Mouse (Mus musculus) embryonic facial prominence, embryonic 15.5 days (tissue): ENCODE data around the gene Bsx. TPM values are rescaled to one million over a fixed set of nuclear protein-coding genes. Genes with fewer than 3 reads are reported as not detected.

Experiments
- ATAC-seq: fragments of 200-750 bp; cut with Nextera tagmentation; 2 replicates; pipeline ENCODE4 v1.8.0; 2017; ENCODE audit warnings: low read depth, moderate TSS enrichment; ENCODE audit not compliant: insufficient number of reproducible peaks, low FRiP score, low TSS enrichment
- H3K27ac ChIP-seq: fragments of 300-500 bp; sonication (generic); replicated peaks from 2 replicates; pipeline ENCODE4 v1.5.1; 2015; ENCODE audit warnings: mild to moderate bottlenecking, inconsistent platforms
- H3K27me3 ChIP-seq: fragments of 300-500 bp; sonication (generic); 2 replicates; pipeline ENCODE4 v1.6.1; 2015; ENCODE audit warnings: inconsistent platforms
- H3K36me3 ChIP-seq: fragments of 300-500 bp; sonication (generic); 2 replicates; pipeline ENCODE4 v1.6.1; 2015; ENCODE audit warnings: mild to moderate bottlenecking, inconsistent platforms
- H3K4me1 ChIP-seq: fragments of 300-500 bp; sonication (generic); 2 replicates; pipeline ENCODE4 v1.6.1; 2015; ENCODE audit warnings: inconsistent platforms
- H3K4me2 ChIP-seq: fragments of 300-500 bp; sonication (generic); replicated peaks from 2 replicates; pipeline ENCODE4 v1.6.1; 2015; ENCODE audit warnings: mild to moderate bottlenecking, inconsistent platforms
- H3K4me3 ChIP-seq: fragments of 300-500 bp; sonication (generic); replicated peaks from 2 replicates; pipeline ENCODE4 v1.5.1; 2015; ENCODE audit warnings: mild to moderate bottlenecking, inconsistent platforms
- H3K9ac ChIP-seq: fragments of 300-500 bp; sonication (generic); 2 replicates; pipeline ENCODE4 v1.6.1; 2015; ENCODE audit warnings: inconsistent platforms
- H3K9me3 ChIP-seq: fragments of 300-500 bp; sonication (generic); replicated peaks from 2 replicates; pipeline ENCODE4 v1.6.1; 2016; ENCODE audit warnings: inconsistent platforms
- WGBS: fragments of 180-500 bp; shearing (Covaris S2); methylation state at CpG from one replicate; pipeline ENCODE4 v1.1.7; 2015; 5-methylcytosine and 5-hydroxymethylcytosine counted together
- polyA plus RNA-seq: library from polyadenylated mRNA; unstranded; fragments of >200 nt; fragmentation: Nextera tagmentation; extraction: Ambion mirVana; gene quantifications from 2 replicates; pipeline ENCODE4 v1.2.1, GENCODE M21; 2015

Bsx gene
- polyA plus RNA-seq, 1 experiment from 2014 or later, result not detected

DNA sequence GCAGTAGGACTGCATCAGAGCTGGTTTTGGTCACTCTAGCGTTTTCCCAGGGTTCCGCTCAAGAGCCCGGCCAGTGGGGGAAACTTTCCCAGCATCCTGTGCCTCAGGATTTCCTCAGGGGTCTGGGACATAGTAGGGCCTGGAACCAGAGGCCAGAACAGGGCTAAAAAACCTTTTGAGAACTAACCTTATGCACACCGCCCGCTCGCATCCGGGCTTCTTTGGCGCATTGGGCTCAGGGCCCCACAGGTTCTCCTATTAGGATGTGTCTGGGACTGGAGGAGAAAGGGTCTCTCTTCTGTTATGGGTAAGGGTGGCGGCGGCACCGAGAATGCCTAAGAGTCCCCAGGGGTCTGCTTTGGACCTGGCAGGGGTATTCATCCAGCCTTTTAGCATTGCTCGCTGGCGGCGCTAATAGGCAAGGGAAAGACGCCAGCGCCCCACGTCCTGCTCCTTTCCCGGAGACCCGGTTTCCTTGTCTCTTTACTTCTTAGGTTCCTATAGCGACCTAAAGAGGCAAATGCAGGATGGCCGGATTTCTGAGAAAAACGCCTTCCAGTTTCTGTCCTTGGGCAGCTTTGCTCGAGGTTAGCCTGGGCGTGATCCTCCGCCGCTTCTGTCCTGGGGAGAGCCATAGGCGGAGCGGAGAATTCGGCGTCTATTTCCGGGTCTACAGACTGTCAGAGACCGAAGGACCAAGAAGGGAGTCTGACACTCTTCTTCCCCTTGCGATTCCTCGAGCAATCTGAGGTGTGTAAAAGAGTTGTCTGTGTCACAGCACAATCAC lies 2.4 kb upstream of the Bsx start:
- 0 out of 2 replicates have a peak overlapping the region, but pooled peaks have one; percentile 0 for H3K4me3 ChIP-seq
- no peak for ATAC-seq
- under 1% methylated on average over 34 of the region's 34 CpGs for WGBS

DNA sequence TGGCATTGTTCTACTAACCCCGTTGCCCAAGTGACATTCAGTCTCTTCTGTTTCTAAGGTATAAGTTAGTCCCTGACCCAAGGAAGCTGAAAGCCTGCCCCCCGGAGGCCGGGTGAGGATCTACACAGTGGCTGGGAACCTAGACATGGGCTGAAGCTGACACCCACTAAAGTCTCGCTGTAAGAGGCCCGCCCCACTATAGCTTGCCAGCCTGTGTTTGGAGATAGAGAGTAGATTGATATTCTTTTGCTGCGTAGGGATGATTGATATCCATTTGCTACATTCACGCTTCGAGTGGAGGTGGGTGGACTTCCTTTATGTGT lies 1.8 kb upstream of the Bsx start:
- Histone ChIP-seq H3K9me3 (no peaks in the 10 kb centered on the region), H3K4me2 (peak overlapping the region; percentile 1; the same call in 1 of the 2 replicates), H3K9ac (no peak overlapping the region), H3K4me1 (peaks cover 8% of the 10 kb centered on the region), H3K27ac (no peak overlapping the region), H3K27me3 (peaks cover 81% of the 10 kb centered on the region), H3K4me3 (0 out of 2 replicates have a peak overlapping the region, but pooled peaks have one; percentile 0), H3K36me3 (no peaks in the 10 kb centered on the region)
- no peak for ATAC-seq
- 3% methylated on average over 8 of the region's 8 CpGs for WGBS

More for the DNA sequence above, 2.4 kb upstream of the Bsx start:
- Histone ChIP-seq H3K27ac (no peak overlapping the region), H3K4me1 (peaks cover 8% of the 10 kb centered on the region), H3K27me3 (peaks cover 77% of the 10 kb centered on the region), H3K4me2 (peak overlapping the region; percentile 1; the same call in 1 of the 2 replicates), H3K9me3 (no peaks in the 10 kb centered on the region), H3K9ac (no peak overlapping the region), H3K36me3 (no peaks in the 10 kb centered on the region)

DNA sequence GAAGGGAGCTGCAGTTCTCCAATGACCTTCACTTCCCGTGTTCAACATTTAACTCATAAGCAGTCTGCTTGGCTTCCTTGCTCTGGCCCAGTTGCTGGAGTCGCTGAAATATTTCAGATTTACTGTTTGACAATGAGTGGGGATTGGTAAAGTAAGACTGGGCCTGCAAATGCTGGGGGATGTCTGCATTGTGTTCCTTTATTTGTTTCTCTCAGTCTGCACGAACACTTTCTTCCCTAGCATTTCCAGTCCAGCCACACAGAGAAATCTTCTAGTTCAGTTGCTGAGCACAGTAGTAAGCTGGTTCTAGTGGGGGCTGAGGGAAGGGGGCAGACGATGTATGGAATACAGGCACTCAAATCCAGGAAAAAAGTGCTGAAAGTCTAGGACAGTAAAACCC lies 1.0 kb downstream of the Bsx start:
- Histone ChIP-seq H3K4me2 (no peak overlapping the region), H3K4me1 (peaks cover 23% of the 10 kb centered on the region), H3K9me3 (no peaks in the 10 kb centered on the region), H3K4me3 (no peak overlapping the region), H3K36me3 (no peaks in the 10 kb centered on the region), H3K27me3 (peaks cover 96% of the 10 kb centered on the region), H3K9ac (no peak overlapping the region), H3K27ac (no peak overlapping the region)
- ATAC-seq, result no peak
- WGBS, result 2% methylated on average over 4 of the region's 4 CpGs

DNA sequence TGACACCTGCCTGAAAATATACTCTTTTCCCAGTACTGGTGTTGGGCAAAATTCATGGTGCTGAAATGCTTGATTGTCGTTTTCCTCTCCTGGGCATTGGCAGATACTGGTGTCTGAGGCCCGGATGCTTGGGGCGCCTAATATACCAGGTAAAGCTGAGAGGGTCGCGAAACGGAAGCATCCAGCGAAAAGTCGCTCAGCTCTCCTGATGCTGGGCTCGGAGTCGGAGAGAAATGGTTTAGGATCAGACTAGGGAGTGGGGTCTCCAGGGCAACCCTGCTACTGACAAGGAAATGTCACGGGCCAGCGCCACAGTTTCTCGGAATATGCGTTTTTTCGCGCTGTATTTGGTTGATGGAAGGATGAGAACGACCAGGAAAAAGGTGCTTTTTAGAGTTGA lies 1.5 kb downstream of the Bsx start:
- Histone ChIP-seq H3K9me3 (no peaks in the 10 kb centered on the region), H3K9ac (no peak overlapping the region), H3K27me3 (peaks cover 96% of the 10 kb centered on the region), H3K36me3 (no peaks in the 10 kb centered on the region), H3K27ac (no peak overlapping the region), H3K4me3 (no peak overlapping the region), H3K4me2 (no peak overlapping the region), H3K4me1 (peaks cover 23% of the 10 kb centered on the region)
- 2% methylated on average over 17 of the region's 17 CpGs for WGBS
- no peak for ATAC-seq

DNA sequence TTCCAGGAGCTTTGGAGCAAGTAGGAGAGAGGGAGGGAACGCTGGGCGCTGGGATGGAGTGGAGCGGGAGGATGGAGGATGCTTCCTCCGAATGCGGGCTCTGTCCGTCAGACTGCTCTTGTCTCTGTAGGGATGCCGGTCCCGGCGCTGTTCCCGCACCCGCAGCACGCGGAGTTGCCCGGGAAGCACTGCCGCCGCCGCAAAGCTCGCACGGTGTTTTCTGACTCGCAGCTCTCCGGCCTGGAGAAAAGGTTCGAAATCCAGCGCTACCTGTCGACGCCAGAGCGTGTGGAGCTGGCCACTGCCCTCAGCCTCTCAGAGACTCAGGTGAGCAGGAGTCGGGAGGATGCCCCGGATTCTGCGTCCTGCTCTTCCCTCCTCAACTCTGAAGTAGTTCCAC lies 2.2 kb downstream of the Bsx start:
- H3K27ac ChIP-seq, result no peak overlapping the region
- peaks cover 98% of the 10 kb centered on the region for H3K27me3 ChIP-seq
- WGBS, result under 1% methylated on average over 29 of the region's 29 CpGs
- H3K9ac ChIP-seq, result no peak overlapping the region
- H3K4me1 ChIP-seq, result peaks cover 23% of the 10 kb centered on the region
- ATAC-seq, result no peak
- no peaks in the 10 kb centered on the region for H3K9me3 ChIP-seq
- no peak overlapping the region for H3K4me2 ChIP-seq
- no peaks in the 10 kb centered on the region for H3K36me3 ChIP-seq
- no peak overlapping the region for H3K4me3 ChIP-seq

DNA sequence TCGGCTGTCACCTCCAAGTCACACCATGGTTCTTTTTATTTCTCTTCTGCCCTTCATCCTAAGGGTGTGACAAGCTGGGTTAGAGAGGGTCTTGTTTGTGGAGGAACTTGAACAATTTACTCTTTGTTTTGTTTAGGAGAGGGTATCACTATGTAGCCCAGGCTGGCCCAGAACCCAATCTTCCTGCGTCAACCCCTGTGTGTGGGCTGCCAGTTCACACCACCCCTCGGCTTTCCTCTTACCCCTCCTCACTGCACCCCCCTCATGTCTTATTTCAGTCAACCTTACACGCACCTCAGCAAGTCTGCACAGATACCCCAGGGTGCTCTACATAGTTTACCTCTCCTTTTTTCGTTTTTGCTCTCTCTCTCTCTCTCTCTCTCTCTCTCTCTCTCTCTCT lies 2.8 kb downstream of the Bsx start:
- WGBS, result 6% methylated on average over 5 of the region's 5 CpGs
- no peak overlapping the region for H3K4me3 ChIP-seq
- no peak overlapping the region for H3K4me2 ChIP-seq
- H3K9me3 ChIP-seq, result no peaks in the 10 kb centered on the region
- H3K27me3 ChIP-seq, result peaks cover 98% of the 10 kb centered on the region
- H3K36me3 ChIP-seq, result no peaks in the 10 kb centered on the region
- no peak overlapping the region for H3K27ac ChIP-seq
- peaks cover 19% of the 10 kb centered on the region for H3K4me1 ChIP-seq
- no peak for ATAC-seq
- H3K9ac ChIP-seq, result no peak overlapping the region

DNA sequence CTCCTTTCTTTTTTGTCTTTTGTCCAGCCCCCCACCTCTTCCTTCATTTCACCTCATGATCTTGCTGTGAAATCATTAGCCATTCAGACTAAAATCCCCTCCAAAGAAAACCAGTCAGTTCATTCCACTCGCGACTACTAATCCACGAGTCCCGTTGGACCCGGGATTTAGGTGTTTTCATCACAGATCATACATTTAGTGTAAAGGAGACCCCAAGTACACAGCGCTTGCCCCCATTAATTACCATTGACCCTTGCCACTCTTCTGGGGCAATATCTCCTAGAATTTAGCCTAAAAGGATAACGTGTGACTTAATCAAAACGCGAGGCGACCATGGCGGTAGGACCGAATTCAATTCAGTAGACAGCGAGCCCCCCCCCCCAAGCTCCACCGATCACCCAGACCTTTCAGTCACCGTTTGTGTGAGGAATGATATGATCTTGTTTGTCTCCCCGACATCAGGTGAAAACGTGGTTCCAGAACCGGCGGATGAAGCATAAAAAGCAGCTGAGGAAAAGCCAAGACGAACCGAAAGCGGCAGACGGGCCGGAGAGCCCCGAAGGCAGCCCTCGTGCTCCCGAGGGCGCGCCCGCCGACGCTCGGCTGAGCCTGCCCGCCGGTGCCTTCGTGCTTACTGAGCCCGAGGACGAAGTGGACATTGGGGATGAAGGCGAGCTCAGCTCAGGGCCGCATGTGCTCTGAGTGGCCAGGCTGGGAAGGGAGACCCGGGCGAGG lies 3.4 kb downstream of the Bsx start:
- ATAC-seq, result no peak
- Histone ChIP-seq H3K27me3 (peaks cover 98% of the 10 kb centered on the region), H3K36me3 (no peaks in the 10 kb centered on the region), H3K4me3 (peak overlapping the region; percentile 31), H3K9ac (no peak overlapping the region), H3K4me2 (peak overlapping the region; percentile 45), H3K9me3 (no peaks in the 10 kb centered on the region), H3K27ac (no peak overlapping the region), H3K4me1 (peaks cover 19% of the 10 kb centered on the region)
- under 1% methylated on average over 42 of the region's 42 CpGs for WGBS

DNA sequence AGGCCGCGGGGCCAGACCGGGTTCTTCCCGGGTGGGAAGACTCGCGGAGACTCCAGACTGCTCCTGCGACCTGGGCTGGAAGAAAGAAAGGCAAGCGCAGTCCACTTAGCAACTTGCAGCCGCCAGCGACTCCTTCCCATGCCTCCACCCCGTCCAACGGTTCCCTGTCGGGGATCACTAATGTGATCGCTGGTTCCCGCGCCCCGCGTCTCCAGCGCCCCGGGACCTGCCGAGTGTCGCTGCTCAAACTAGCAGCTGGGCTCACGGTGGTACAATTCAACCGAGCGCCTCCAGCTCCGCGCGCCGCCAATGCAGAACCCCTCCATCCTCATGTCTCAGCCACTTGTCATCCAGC lies 3.9 kb downstream of the Bsx start:
- H3K4me1 ChIP-seq, result peaks cover 19% of the 10 kb centered on the region
- H3K36me3 ChIP-seq, result no peaks in the 10 kb centered on the region
- H3K27me3 ChIP-seq, result peaks cover 98% of the 10 kb centered on the region
- WGBS, result under 1% methylated on average over 29 of the region's 29 CpGs
- H3K27ac ChIP-seq, result no peak overlapping the region
- H3K9me3 ChIP-seq, result no peaks in the 10 kb centered on the region
- H3K9ac ChIP-seq, result no peak overlapping the region
- H3K4me3 ChIP-seq, result peak overlapping the region; percentile 31
- peak overlapping the region; percentile 45 for H3K4me2 ChIP-seq
- ATAC-seq, result no peak

DNA sequence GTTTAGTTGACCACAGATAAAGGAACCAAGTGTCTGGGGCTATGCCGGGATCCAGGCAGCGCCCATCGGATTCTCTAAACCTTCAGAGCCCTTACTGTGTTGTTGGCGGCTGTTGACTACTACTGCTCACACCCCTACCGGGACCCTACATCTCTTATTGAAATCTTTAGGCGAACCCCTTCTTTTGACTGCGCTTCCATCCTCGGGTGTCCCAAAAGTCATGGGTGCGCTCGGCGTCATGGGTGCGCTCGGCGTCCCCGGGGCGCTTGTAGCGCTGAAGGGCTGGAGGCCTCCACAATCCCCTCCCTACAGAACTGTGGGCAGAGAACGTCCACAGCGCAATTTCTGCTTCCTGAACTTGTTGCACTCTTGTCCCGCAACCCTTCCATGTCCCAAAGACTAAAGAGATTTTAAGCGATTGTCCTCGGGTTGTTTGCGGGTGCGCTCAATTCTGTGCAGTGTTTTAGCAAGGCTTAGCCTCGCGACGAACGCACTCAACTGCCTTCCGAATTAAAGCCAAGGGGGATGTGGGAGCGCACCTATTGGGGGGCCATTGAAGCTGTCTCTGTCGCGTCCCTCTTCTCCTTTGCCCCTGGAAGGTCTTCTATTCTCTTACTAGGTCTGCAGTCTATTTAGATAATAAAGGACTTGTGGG lies 4.5 kb downstream of the Bsx start:
- WGBS, result 1% methylated on average over 32 of the region's 32 CpGs

DNA sequence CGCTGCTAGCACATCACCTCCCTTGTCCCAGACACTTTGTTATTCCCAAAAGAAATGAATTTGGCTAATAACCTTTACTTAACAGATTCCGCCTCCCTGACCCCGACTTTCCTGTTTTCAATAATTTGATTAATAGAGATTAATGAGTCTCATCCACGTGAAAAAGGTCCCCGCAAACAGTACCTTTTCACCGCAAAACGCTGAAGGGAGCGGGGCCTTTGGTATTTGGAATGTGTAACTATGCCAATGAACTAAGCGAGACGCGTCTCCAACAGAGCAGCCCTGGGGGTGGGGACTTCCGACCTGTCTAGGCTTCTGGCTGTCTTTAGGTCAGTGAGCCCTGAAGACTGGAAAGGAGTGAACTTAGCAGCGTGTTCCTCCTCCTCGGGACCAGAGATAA lies 5.1 kb downstream of the Bsx start:
- ATAC-seq, result no peak
- Histone ChIP-seq H3K9me3 (no peaks in the 10 kb centered on the region), H3K4me3 (no peak overlapping the region), H3K4me1 (peaks cover 17% of the 10 kb centered on the region), H3K27me3 (peaks cover 93% of the 10 kb centered on the region), H3K4me2 (no peak overlapping the region), H3K27ac (no peak overlapping the region), H3K36me3 (no peaks in the 10 kb centered on the region), H3K9ac (no peak overlapping the region)
- WGBS, result 2% methylated on average over 14 of the region's 14 CpGs

More for the DNA sequence above, 4.5 kb downstream of the Bsx start:
- Histone ChIP-seq H3K4me1 (peaks cover 19% of the 10 kb centered on the region), H3K9me3 (no peaks in the 10 kb centered on the region), H3K27me3 (peaks cover 98% of the 10 kb centered on the region), H3K36me3 (no peaks in the 10 kb centered on the region), H3K4me2 (no peak overlapping the region), H3K27ac (no peak overlapping the region), H3K4me3 (no peak overlapping the region; the same call in 1 of the 2 replicates), H3K9ac (no peak overlapping the region)
- ATAC-seq, result no peak

DNA sequence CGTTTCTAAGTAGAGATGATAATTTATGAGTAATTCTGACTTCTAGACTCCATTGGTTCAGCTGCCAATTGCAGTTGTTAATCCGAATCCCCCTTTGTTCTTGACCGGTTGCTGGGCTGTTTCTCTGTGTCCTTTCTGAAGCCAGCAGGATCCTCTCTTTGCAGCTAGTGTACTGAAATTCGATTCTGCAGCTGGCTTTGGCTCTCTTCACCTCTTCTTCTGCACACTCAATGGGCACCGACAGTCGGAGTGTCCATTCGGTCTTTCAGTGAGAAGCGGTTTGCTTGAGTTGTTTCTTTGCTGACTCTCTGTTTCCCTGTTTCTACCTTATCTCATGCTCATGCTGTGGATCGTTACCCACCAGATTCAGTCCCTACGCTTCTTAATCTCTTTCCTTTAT lies 11.7 kb downstream of the Bsx start:
- H3K27me3 ChIP-seq, result peaks cover 59% of the 10 kb centered on the region
- H3K4me1 ChIP-seq, result no peaks in the 10 kb centered on the region
- no peak overlapping the region for H3K9ac ChIP-seq
- H3K4me2 ChIP-seq, result no peak overlapping the region
- no peak for ATAC-seq
- H3K36me3 ChIP-seq, result no peaks in the 10 kb centered on the region
- H3K27ac ChIP-seq, result no peak overlapping the region
- H3K9me3 ChIP-seq, result no peaks in the 10 kb centered on the region
- H3K4me3 ChIP-seq, result no peak overlapping the region
- WGBS, result 38% methylated on average over 10 of the region's 10 CpGs
